Mouse (Mus musculus): ENCODE measurements around the gene D430041D05Rik.

- TF ChIP-seq GATA1 (IDR thresholded peaks at IDR 0.05; ENCODE audit: borderline replicate concordance, low read length), result no peak
- no peak for TF ChIP-seq FLI1 (IDR thresholded peaks at IDR 0.05; ENCODE audit: low read length)
These were observed 27.2 kb downstream of the D430041D05Rik start for GRCm38 (mm10) chr2:104383589-104383988.
